Mouse (Mus musculus): Measurements from ENCODE around the gene Rad21l.

Gene Rad21l

GRCm38 (mm10) chr2:151668433-151668832 lies at the start of gene Rad21l:
Gene Rad21l (minus strand): TSS chr2:151668533.
- no peak for DNase-seq (ENCODE audit: low read depth, low spot score)

DNA sequence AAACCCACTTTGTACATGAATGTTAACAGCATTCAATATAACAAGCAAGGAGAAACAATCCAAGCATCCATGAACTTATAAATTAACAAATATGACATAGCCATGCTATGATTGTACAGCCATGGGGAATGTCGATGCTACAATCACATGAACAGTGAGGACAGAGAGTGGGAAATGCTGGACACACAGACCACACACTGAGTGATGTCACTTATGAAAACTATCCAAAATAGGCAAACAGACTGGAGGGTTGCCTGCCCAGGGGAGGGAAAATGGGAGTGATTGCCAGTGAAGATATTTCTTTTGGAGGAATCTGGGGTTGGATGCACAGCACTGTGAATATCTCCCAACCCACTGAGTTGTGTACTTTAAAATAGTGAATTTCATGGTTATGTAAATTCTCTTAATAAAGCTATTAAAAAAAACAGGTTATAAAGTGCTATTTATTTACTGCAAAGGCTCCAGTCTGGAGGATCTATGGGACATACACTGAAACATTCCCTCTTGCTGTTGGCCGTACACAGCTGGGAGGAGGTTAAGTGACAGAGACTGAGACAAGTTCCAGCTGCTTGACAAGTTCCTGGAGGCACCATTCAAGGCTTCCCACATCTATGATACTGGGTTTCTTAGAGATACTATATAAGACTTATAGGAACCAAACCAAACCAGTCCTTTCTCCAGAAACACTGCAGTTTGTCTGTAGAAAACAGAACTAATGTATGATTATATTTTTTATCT lies 48.2 kb upstream of the Rad21l start:
- no peak for DNase-seq (ENCODE audit: low read depth, low spot score)

DNA sequence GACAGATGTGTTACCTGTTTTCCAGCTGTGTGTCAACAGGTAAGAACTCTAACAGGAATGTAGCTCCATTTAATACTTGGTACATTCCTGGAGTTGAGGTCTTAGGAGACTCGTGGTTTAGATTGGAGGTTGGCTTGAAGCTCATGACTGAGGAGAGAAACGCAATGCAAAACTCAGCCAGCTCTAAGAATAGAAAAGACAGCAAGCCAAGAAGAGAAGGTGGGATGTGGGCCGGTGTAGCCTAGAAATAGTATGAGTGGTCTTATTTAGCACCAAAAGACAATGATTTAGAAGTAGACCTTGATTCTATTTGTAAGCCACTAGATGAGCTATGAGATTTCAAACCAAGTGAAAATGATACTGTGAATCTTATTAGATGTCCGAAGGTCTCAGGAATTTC lies 47.2 kb upstream of the Rad21l start:
- no peak for DNase-seq (ENCODE audit: low read depth, low spot score)

GRCm38 (mm10) chr2:151712647-151713046 lies 44.3 kb upstream of the Rad21l start:
- DNase-seq (ENCODE audit: low read depth, low spot score) = peak; percentile 35

GRCm38 (mm10) chr2:151702851-151703190 lies 34.5 kb upstream of the Rad21l start:
- no peak for DNase-seq (ENCODE audit: low read depth, low spot score)

DNA sequence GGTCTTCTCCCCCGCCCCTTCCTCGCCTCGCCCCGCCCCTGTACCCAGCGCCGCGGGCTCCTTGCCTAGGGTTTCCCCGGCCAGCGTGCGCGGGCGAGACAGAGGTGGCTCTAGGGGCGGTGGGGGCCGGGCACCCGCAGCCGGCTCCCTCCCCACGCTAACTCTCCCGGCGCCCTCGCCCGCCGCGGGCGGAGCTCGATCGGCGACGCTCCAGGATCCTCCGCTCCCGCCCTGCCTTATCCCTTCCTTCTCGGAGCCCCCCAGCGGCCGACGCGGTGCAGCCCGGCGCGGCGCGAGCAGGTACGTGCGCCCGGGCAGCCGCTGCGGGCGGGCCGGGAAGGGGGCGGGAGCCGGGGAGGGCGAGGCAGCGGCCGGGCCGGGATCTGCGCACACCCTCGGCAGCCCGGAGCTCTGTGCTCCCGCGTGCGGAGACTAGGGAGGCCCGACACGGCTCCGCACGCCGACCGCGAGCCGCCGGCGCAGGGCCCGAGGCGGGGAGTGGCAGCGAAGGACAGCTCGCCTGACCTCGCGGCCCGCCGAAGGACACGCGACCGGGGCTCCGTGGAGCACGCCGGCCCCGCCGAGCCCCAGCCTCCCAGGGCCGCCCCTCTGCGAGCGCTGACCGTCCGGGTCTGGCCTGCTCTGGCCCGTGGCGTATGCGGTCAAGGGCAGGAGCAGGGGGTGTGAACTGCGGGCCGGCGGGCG lies 34.0 kb upstream of the Rad21l start:
- no peak for DNase-seq (ENCODE audit: low read depth, low spot score)

GRCm38 (mm10) chr2:151701231-151702145 lies 33.2 kb upstream of the Rad21l start, which contains the start of gene Tmem74b:
Gene Tmem74b (plus strand): TSS chr2:151702008.
- DNase-seq (ENCODE audit: low read depth, low spot score) = no peak

DNA sequence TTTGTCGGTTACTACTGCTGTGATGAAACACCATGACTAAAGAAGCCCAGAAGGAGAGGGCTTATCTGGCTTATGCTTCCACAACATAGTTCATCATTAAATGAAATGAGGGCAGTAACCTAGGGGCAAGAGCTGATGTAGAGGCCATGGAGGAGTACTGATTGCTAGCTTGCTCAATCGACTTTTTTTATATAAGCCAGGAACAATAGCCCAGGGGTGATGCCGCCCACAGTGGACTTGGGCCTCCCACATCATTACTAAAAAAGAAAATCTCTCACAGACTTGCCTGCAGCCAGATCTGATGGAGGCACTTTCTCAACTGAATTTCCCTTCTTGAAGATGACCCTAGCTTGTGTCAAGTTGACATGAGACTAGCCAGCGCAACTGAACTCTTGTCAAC lies 14.6 kb upstream of the Rad21l start:
- DNase-seq (ENCODE audit: low read depth, low spot score) = no peak

DNA sequence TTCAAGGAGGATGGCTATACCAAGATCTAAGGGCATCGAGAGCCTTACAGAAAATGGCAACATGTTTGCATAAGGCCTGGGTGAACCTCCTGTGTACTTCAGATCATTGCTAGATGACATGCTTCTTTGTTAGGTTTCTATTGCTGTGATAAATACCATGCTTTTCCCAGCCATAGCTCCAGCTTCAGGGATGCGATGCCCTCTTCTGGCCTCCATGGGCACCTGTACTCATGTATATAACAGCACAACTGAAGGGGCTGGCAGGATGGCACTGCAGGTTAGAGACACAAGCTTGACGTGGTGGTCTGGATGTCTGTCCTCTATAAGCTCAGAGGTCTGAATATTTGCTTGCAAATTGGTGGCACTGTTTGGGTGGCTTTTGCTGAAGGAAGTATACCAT lies 14.0 kb upstream of the Rad21l start:
- DNase-seq (ENCODE audit: low read depth, low spot score) = peak; percentile 33

GRCm38 (mm10) chr2:151676234-151676633 lies 7.9 kb upstream of the Rad21l start:
- DNase-seq (ENCODE audit: low read depth, low spot score) = no peak

GRCm38 (mm10) chr2:151670968-151671329 lies 2.6 kb upstream of the Rad21l start:
- no peak for DNase-seq (ENCODE audit: low read depth, low spot score)

- no peak for DNase-seq (ENCODE audit: low read depth, low spot score)
Observed at GRCm38 (mm10) chr2:151670026-151670967, 2.0 kb upstream of the Rad21l start.

- no peak for DNase-seq (ENCODE audit: low read depth, low spot score)
Observed at GRCm38 (mm10) chr2:151652053-151652452, 16.3 kb downstream of the Rad21l start.

GRCm38 (mm10) chr2:151636015-151636402 lies 32.3 kb downstream of the Rad21l start:
- no peak for DNase-seq (ENCODE audit: low read depth, low spot score)

GRCm38 (mm10) chr2:151635362-151636014 lies 32.8 kb downstream of the Rad21l start:
- no peak for DNase-seq (ENCODE audit: low read depth, low spot score)

- no peak for DNase-seq (ENCODE audit: low read depth, low spot score)
Observed at GRCm38 (mm10) chr2:151634903-151635302, 33.4 kb downstream of the Rad21l start.

DNA sequence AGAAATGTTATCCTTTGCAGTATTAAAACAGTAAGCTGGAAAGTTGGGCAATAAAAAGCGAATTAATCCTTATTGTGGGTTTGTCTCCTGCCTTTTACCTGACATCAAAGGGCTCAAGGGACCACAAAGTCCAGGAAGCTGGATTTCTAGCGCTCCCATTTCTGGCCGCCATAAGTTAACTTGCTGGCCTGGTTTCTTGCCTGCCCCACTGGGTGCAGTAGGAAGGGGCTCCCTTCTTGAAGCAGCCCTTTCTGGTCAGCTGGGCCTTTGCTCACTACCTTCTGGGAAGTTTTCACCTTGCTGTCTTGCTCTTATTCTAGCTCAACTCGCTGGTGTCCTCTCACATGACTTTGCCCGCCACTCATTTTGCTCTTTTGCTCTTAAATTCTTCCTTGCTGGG lies 35.4 kb downstream of the Rad21l start:
- DNase-seq (ENCODE audit: low read depth, low spot score) = no peak

DNA sequence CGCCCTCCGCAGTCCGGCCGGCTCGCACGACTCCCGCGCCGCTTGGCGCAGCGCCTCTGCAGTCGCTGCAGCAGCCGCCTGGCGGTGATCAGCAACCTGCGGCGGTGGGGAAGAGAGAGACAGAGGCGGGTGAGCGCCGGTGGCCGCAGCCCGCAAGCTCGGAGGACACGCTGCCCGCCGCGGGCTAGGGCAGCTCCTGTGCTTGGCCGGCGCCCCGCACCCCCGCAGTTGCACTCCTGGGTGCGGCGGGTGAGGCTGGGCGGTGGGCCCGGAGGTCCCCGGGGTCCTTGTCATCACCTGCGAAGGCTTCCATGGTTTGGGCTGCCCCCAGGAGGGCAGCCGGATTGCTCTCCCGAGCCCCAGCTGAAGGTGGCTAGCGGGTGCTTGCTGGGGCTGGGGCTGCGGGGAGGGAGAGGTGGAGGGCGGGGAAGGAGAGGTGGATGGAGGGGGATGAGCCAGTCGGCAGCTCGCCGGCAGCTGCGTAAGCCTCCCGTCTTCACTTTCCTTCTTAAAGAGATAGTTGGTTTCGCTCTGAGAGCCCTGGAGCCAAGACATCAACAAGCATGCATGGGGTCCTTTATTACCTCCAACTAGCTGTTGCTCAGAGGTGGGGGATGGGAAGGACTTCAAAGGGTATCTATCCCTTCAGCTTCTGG lies 36.0 kb downstream of the Rad21l start, which contains the start of gene Snph:
Gene Snph, minus strand, starts transcription at position 435 of the 656 bp plus-strand sequence.
- no peak for DNase-seq (ENCODE audit: low read depth, low spot score)

DNA sequence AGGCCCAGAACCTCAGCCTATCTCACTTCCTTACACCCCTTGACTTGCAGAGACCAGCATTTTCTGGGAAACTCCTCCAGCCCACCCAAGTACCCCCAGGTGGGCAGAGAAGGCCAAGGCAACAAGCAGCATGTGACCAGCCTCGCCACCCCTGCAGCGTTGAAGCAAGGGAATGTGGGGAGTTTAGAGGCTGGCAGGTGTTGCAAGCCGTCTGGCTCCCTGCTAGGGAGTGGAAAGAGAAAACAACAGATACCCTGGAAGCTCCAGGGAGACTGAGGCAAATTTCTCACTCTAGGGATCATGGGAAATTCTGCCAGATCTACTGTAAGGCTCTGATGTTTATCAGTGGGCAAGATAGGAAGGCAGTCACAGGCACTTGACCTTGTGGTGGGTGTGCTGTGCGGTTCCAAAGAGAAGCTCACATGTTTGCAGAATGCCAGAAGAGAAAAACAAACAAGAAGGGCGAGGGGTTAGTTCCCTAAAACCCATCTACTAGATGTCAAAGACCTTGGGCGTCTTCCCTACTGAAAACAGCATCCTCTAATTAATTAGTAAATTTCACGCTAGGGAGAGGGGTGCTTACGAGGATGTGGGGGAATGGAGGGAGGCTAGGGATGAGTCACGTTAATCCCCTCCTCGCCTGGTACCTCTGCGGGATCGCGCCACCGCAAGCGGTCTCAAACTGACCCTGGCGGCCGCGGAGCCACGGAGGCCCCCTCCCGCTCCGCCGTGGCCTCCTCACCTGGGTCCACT lies 36.8 kb downstream of the Rad21l start:
- no peak for DNase-seq (ENCODE audit: low read depth, low spot score)
